Mouse (Mus musculus) heart, embryonic 14.5 days (tissue): Measurements from ENCODE around the gene Tub. TPM values are rescaled to one million over a fixed set of nuclear protein-coding genes. Genes with fewer than 3 reads are reported as not detected.

Experiments used
- ATAC-seq: fragments of 200-750 bp; cut with Nextera tagmentation; 2 replicates; pipeline ENCODE4 v1.8.0; 2017; ENCODE audit warnings: low read depth, moderate TSS enrichment; ENCODE audit not compliant: insufficient number of reproducible peaks, insufficient read depth, low FRiP score
- H3K27ac ChIP-seq, 2 experiments: fragments of 200-500 bp in 1 of 2; fragments of 300-500 bp in 1 of 2; sonication (generic) in 1 of 2; replicated peaks in 1 of 2; 2 replicates each; pipeline ENCODE4 v1.5.1; 2012 to 2014; ENCODE audit warnings: low read depth in 2 of 2, low read length in 2 of 2, control low read depth in 1 of 2, mild to moderate bottlenecking in 1 of 2, mixed read lengths in 1 of 2; ENCODE audit not compliant: control insufficient read depth in 1 of 2, insufficient read depth in 1 of 2
- H3K27me3 ChIP-seq: fragments of 300-500 bp; sonication (generic); 2 replicates; pipeline ENCODE4 v1.6.1; 2014; ENCODE audit warnings: mild to moderate bottlenecking, low read length, control low read depth; ENCODE audit not compliant: control insufficient read depth, insufficient read depth
- H3K36me3 ChIP-seq: fragments of 300-500 bp; sonication (generic); 2 replicates; pipeline ENCODE4 v1.6.1; 2014; ENCODE audit warnings: mild to moderate bottlenecking, control low read depth, low read length, mixed read lengths; ENCODE audit not compliant: control insufficient read depth, insufficient read depth
- H3K4me1 ChIP-seq, 2 experiments: fragments of 200-500 bp in 1 of 2; fragments of 300-500 bp in 1 of 2; sonication (generic) in 1 of 2; 2 replicates each; pipeline ENCODE4 v1.6.1; 2012 to 2014; ENCODE audit warnings: low read length in 2 of 2, control low read depth in 1 of 2, mixed read lengths in 1 of 2; ENCODE audit not compliant: control insufficient read depth in 2 of 2, insufficient read depth in 2 of 2
- H3K4me2 ChIP-seq: fragments of 300-500 bp; sonication (generic); 2 replicates; pipeline ENCODE4 v1.6.1; 2014; ENCODE audit warnings: mild to moderate bottlenecking, low read length
- H3K4me3 ChIP-seq, 2 experiments: fragments of 200-500 bp in 1 of 2; fragments of 300-500 bp in 1 of 2; sonication (generic) in 1 of 2; 2 replicates each; pipeline ENCODE4 v1.5.1; 2012 to 2014; ENCODE audit warnings: low read length in 2 of 2, mild to moderate bottlenecking in 2 of 2, control low read depth in 1 of 2, low read depth in 1 of 2, moderate library complexity in 1 of 2; ENCODE audit not compliant: control insufficient read depth in 1 of 2, insufficient read depth in 1 of 2
- H3K9ac ChIP-seq: fragments of 300-500 bp; sonication (generic); 2 replicates; pipeline ENCODE4 v1.6.1; 2014; ENCODE audit warnings: mild to moderate bottlenecking, low read length
- H3K9me3 ChIP-seq: fragments of 300-500 bp; sonication (generic); 2 replicates; pipeline ENCODE4 v1.6.1; 2016; ENCODE audit warnings: low read length, control low read depth; ENCODE audit not compliant: control insufficient read depth
- WGBS: fragments of 180-500 bp; shearing (Covaris S2); extraction: QIAGEN DNeasy Blood & Tissue Kit; methylation state at CpG from one replicate; pipeline ENCODE4 v1.1.7; 2014; 5-methylcytosine and 5-hydroxymethylcytosine counted together
- polyA plus RNA-seq: library from polyadenylated mRNA; unstranded; fragments of >200 nt; fragmentation: Nextera tagmentation; extraction: Ambion mirVana; gene quantifications from 2 replicates; pipeline ENCODE4 v1.2.1, GENCODE M21; 2014

Gene Tub
- polyA plus RNA-seq, 1 experiment from 2014 or later = 0.74 TPM

GRCm38 (mm10) chr7:109069641-109070040 lies 119.5 kb downstream of the Tub start:
- H3K9me3 ChIP-seq = no peaks in the 10 kb centered on the region
- no peaks in the 10 kb centered on the region for H3K4me1 ChIP-seq
- WGBS = 75% methylated on average over 4 of the region's 4 CpGs
- no peaks in the 10 kb centered on the region for H3K27me3 ChIP-seq
- H3K4me2 ChIP-seq = no peak overlapping the region
- no peak overlapping the region for H3K27ac ChIP-seq
- no peak overlapping the region for H3K9ac ChIP-seq
- no peaks in the 10 kb centered on the region for H3K36me3 ChIP-seq
- ATAC-seq = no peak
- H3K4me3 ChIP-seq = no peak overlapping the region

GRCm38 (mm10) chr7:109072326-109072725 lies 122.2 kb downstream of the Tub start:
- H3K36me3 ChIP-seq = no peaks in the 10 kb centered on the region
- WGBS = 75% methylated on average over 5 of the region's 5 CpGs
- H3K27ac ChIP-seq = no peak overlapping the region
- H3K9me3 ChIP-seq = no peaks in the 10 kb centered on the region
- no peak overlapping the region for H3K4me3 ChIP-seq
- no peak overlapping the region for H3K9ac ChIP-seq
- ATAC-seq = no peak
- no peak overlapping the region for H3K4me2 ChIP-seq
- no peaks in the 10 kb centered on the region for H3K27me3 ChIP-seq
- no peaks in the 10 kb centered on the region for H3K4me1 ChIP-seq

- 22% methylated on average over 12 of the region's 12 CpGs for WGBS
- no peaks in the 10 kb centered on the region for H3K9me3 ChIP-seq
- no peak overlapping the region for H3K9ac ChIP-seq
- peaks cover 0 to 4% of the 10 kb centered on the region in 2 experiments; a peak in 1 of 4 replicates for H3K4me1 ChIP-seq
- peak overlapping the region; percentile 44 to 47 for H3K4me3 ChIP-seq
- H3K36me3 ChIP-seq = no peaks in the 10 kb centered on the region
- H3K4me2 ChIP-seq = peak overlapping the region; percentile 72
- no peak overlapping the region for H3K27ac ChIP-seq
- peaks cover 19% of the 10 kb centered on the region; the same call in 1 of the 2 replicates for H3K27me3 ChIP-seq
- ATAC-seq = no peak
Measured at GRCm38 (mm10) chr7:109082269-109083112, 132.4 kb downstream of the Tub start.

- peak within 1 kb of the TSS; percentile 44 to 47 for H3K4me3 ChIP-seq
- ATAC-seq = no peak
- H3K36me3 ChIP-seq = no peaks in the 10 kb centered on the region
- no peak within 1 kb of the TSS for H3K27ac ChIP-seq
- 5% methylated on average over 46 of the region's 50 CpGs for WGBS
- no peaks in the 10 kb centered on the region for H3K9me3 ChIP-seq
- H3K4me1 ChIP-seq = peaks cover 0 to 4% of the 10 kb centered on the region in 2 experiments; a peak in 1 of 4 replicates
- peak within 1 kb of the TSS; percentile 72 for H3K4me2 ChIP-seq
- peaks cover 19% of the 10 kb centered on the region; the same call in 1 of the 2 replicates for H3K27me3 ChIP-seq
- no peak within 1 kb of the TSS for H3K9ac ChIP-seq
Measured at GRCm38 (mm10) chr7:109083113-109083812, 133.1 kb downstream of the Tub start, which contains the start of gene Ric3. Gene Ric3, minus strand, starts transcription at chr7:109083331.

- no peak for ATAC-seq
- Histone ChIP-seq H3K36me3 (no peaks in the 10 kb centered on the region), H3K27me3 (peaks cover 19% of the 10 kb centered on the region; the same call in 1 of the 2 replicates), H3K9ac (no peak overlapping the region), H3K4me1 (peaks cover 0 to 4% of the 10 kb centered on the region in 2 experiments; a peak in 1 of 4 replicates), H3K9me3 (no peaks in the 10 kb centered on the region), H3K27ac (no peak overlapping the region), H3K4me3 (no peak overlapping the region), H3K4me2 (no peak overlapping the region)
- 72% methylated on average over 4 of the region's 4 CpGs for whole genome bisulfite sequencing
Measured at GRCm38 (mm10) chr7:109083813-109084184, 133.7 kb downstream of the Tub start.

Other genes starting within 250 kb of the Tub start
- not detected in 2 replicates for gene Olfr512, start 237.0 kb upstream of the Tub start, polyA plus RNA-seq
- not detected in 2 replicates for gene Olfr513, start 199.4 kb upstream of the Tub start, polyA plus RNA-seq
- gene Olfr514, start 124.3 kb upstream of the Tub start, polyA plus RNA-seq = not detected in 2 replicates
- gene Olfr516, start 99.8 kb upstream of the Tub start, polyA plus RNA-seq = not detected in 2 replicates
- not detected in 2 replicates for gene Olfr517, start 78.0 kb upstream of the Tub start, polyA plus RNA-seq
- gene Olfr518, start 65.3 kb upstream of the Tub start, polyA plus RNA-seq = not detected in 2 replicates
- not detected in 2 replicates for gene Olfr519, start 55.9 kb upstream of the Tub start, polyA plus RNA-seq
- gene Nlrp10, start 20.2 kb upstream of the Tub start, polyA plus RNA-seq = 16.3 and 16.8 TPM in 2 replicates
- gene Eif3f, start 15.9 kb upstream of the Tub start, polyA plus RNA-seq = 65.9 and 68.4 TPM in 2 replicates
- 0.50 and 0.90 TPM in 2 replicates for gene Ric3, start 133.0 kb downstream of the Tub start, polyA plus RNA-seq
- gene Lmo1, start 224.9 kb downstream of the Tub start, polyA plus RNA-seq = 1.9 and 2.6 TPM in 2 replicates